Comparison of ENCODE assay signal across 8 mouse cellular contexts in genomic region chr17:23548615-23549014, GRCm38 (mm10). TPM values are rescaled to one million over a fixed set of nuclear protein-coding genes. Genes with fewer than 3 reads are reported as not detected.
DNase-seq lines count a peak whose midpoint lies in the region; ATAC-seq and TF ChIP-seq lines count a peak whose summit lies in the region.

No protein-coding gene starts in this region.

- whole genome bisulfite sequencing in hindbrain, postnatal 0 days: 1% methylated on average over 15 of the region's 15 CpGs
- under 1% methylated on average over 15 of the region's 15 CpGs for WGBS in macrophage (ENCODE audit: missing documents)

- 0 out of 2 replicates have a peak overlapping the region, but pooled peaks have one; percentile 28 for H3K27ac ChIP-seq in gastrocnemius, adult 2 months
- H3K27ac ChIP-seq in hindbrain, postnatal 0 days: 0 out of 2 replicates have a peak overlapping the region, but pooled peaks have one; percentile 42
- H3K27ac ChIP-seq in left cerebral cortex, adult 2 months: peak overlapping the region; percentile 66
- no peak overlapping the region for H3K27ac ChIP-seq in macrophage

- peak; percentile 24 for ATAC-seq in common myeloid progenitor, adult 5-6 weeks (replicated peaks; ENCODE audit: low read depth, poor library complexity, severe bottlenecking)
- peak; percentile 4; the same call in 1 of the 2 replicates for ATAC-seq in hindbrain, postnatal 0 days

- peaks cover 6% of the 10 kb centered on the region; the same call in 1 of the 2 replicates for H3K4me1 ChIP-seq in hindbrain, postnatal 0 days (ENCODE audit: insufficient read depth, low read length)

- no peaks in the 10 kb centered on the region for H3K9me3 ChIP-seq in hindbrain, postnatal 0 days (ENCODE audit: low read length)

- H3K9ac ChIP-seq in hindbrain, postnatal 0 days (replicated peaks; ENCODE audit: low read length): peak overlapping the region; percentile 46; the same call in 1 of the 2 replicates

- no peak for TF ChIP-seq CTCF in gastrocnemius, adult 2 months (IDR thresholded peaks at IDR 0.05)
- no peak for TF ChIP-seq CTCF in hindbrain, postnatal 0 days (IDR thresholded peaks at IDR 0.05; ENCODE audit: low read depth)
- TF ChIP-seq CTCF in left cerebral cortex, adult 2 months (IDR thresholded peaks at IDR 0.05): no peak

- H3K4me2 ChIP-seq in hindbrain, postnatal 0 days (ENCODE audit: low read depth, low read length): peak overlapping the region; percentile 81

- peak; percentile 90 for DNase-seq in adipocyte (ENCODE audit: low spot score)
- peak; percentile 81 for DNase-seq in gastrocnemius, adult 2 months
- peak; percentile 86 for DNase-seq in hindbrain, postnatal 0 days (ENCODE audit: low spot score)
- peak; percentile 90 to 96 for DNase-seq in left cerebral cortex, adult 2 months (ENCODE audit: extremely low spot score in 1 of 2, low spot score in 2 of 2)
- DNase-seq in retina, postnatal 7 days (ENCODE audit: low read depth, low spot score): peak; percentile 53
- DNase-seq in urinary bladder, postnatal 25 days (ENCODE audit: low spot score): peak; percentile 84

- H3K27me3 ChIP-seq in hindbrain, postnatal 0 days (ENCODE audit: insufficient read depth, low read length): no peaks in the 10 kb centered on the region

- intact Hi-C loops in gastrocnemius, adult 2 months (cut with DNase I): no loop called here
- intact Hi-C loops in left cerebral cortex, adult 2 months (cut with DNase I): loop anchor here (5.0 to 10.0 kb wide), 3 partner anchors 356 to 814 kb away; partner anchors contain the start of gene Zfp40

- H3K4me3 ChIP-seq in gastrocnemius, adult 2 months: peak overlapping the region; percentile 79
- peak overlapping the region; percentile 60 for H3K4me3 ChIP-seq in hindbrain, postnatal 0 days (ENCODE audit: low read length)
- peak overlapping the region; percentile 63 for H3K4me3 ChIP-seq in left cerebral cortex, adult 2 months
- peak overlapping the region; percentile 74 for H3K4me3 ChIP-seq in macrophage (ENCODE audit: inconsistent target)

- H3K36me3 ChIP-seq in hindbrain, postnatal 0 days (ENCODE audit: insufficient read depth, low read length): no peaks in the 10 kb centered on the region
- no peaks in the 10 kb centered on the region for H3K36me3 ChIP-seq in macrophage (ENCODE audit: inconsistent target)

- H3K79me2 ChIP-seq in macrophage (ENCODE audit: inconsistent target): no peaks in the 10 kb centered on the region

RNA-seq across cellular contexts. Expression of gene Zfp213, which starts 15.4 kb away (rescaled TPM):
- 8.9 and 10.1 TPM in 2 replicates for total RNA-seq in common myeloid progenitor, adult 5-6 weeks (2017)
- total RNA-seq in gastrocnemius, adult 2 months (2021): 1 to 10 TPM; 2.0 to 3.3 TPM
- total RNA-seq in hindbrain, postnatal 0 days (2014; rRNA removed): 17.1 and 28.1 TPM in 2 replicates
- 9.4 and 10.3 TPM in 2 replicates for polyA plus RNA-seq in hindbrain, postnatal 0 days (2015; fragmentation: Nextera tagmentation; extraction: Ambion mirVana)
- total RNA-seq in left cerebral cortex, adult 2 months (2021): 1 to 10 TPM; 6.8 TPM
- total RNA-seq in macrophage (2018; cell fraction: chromatin; rRNA removed): 1 to 10 TPM in 22 of 26 experiments, under 1 TPM in 4; 0.61 to 6.3 (median 2.7) TPM
- 1 to 10 TPM in 25 of 26 experiments, under 1 TPM in 1; 0.89 to 5.8 (median 4.2) TPM for total RNA-seq in macrophage (2018; cell fraction: cytosol; rRNA removed)
- 1 to 10 TPM in 24 of 26 experiments, under 1 TPM in 2; 0.78 to 6.9 (median 3.5) TPM for total RNA-seq in macrophage (2018; cell fraction: nucleus; rRNA removed)
- 1.9 to 4.8 TPM (median 3.4 TPM) in 3 replicates for polyA plus RNA-seq in macrophage (2018)

RNA-seq across cellular contexts. Expression of gene Zfp13, which starts 50.7 kb away (rescaled TPM):
- total RNA-seq in common myeloid progenitor, adult 5-6 weeks (2017): 0.14 and 1.8 TPM in 2 replicates
- total RNA-seq in gastrocnemius, adult 2 months (2021): 1 to 10 TPM; 1.5 to 2.1 TPM
- total RNA-seq in hindbrain, postnatal 0 days (2014; rRNA removed): 37.6 and 44.0 TPM in 2 replicates
- polyA plus RNA-seq in hindbrain, postnatal 0 days (2015; fragmentation: Nextera tagmentation; extraction: Ambion mirVana): 21.5 and 21.6 TPM in 2 replicates
- 10 to 100 TPM; 24.7 to 32.0 TPM for total RNA-seq in left cerebral cortex, adult 2 months (2021)
- 1 to 10 TPM in 11 of 26 experiments, under 1 TPM in 7, not detected in 8; 0.52 to 1.8 (median 1.0) TPM for total RNA-seq in macrophage (2018; cell fraction: chromatin; rRNA removed)
- total RNA-seq in macrophage (2018; cell fraction: cytosol; rRNA removed): under 1 TPM in 22 of 26 experiments, not detected in 4; 0.09 to 0.74 (median 0.21) TPM
- total RNA-seq in macrophage (2018; cell fraction: nucleus; rRNA removed): 1 to 10 TPM in 4 of 26 experiments, under 1 TPM in 11, not detected in 11; 0.22 to 2.5 (median 0.89) TPM
- 0.16 to 0.60 TPM (median 0.52 TPM) in 3 replicates for polyA plus RNA-seq in macrophage (2018)

RNA-seq across cellular contexts. Expression of gene Zscan10, which starts 52.0 kb away (rescaled TPM):
- not detected in 2 replicates for total RNA-seq in common myeloid progenitor, adult 5-6 weeks (2017)
- not detected for total RNA-seq in gastrocnemius, adult 2 months (2021)
- total RNA-seq in hindbrain, postnatal 0 days (2014; rRNA removed): 0.10 TPM in 1 of 2 replicates, not detected in the other
- polyA plus RNA-seq in hindbrain, postnatal 0 days (2015; fragmentation: Nextera tagmentation; extraction: Ambion mirVana): 0.14 and 0.26 TPM in 2 replicates
- not detected for total RNA-seq in left cerebral cortex, adult 2 months (2021)
- not detected for total RNA-seq in macrophage (2018; cell fraction: chromatin; rRNA removed)
- total RNA-seq in macrophage (2018; cell fraction: cytosol; rRNA removed): not detected
- not detected for total RNA-seq in macrophage (2018; cell fraction: nucleus; rRNA removed)
- not detected in 3 replicates for polyA plus RNA-seq in macrophage (2018)
